Mouse (Mus musculus): ENCODE results near the gene Lypd6.

Lypd6 gene

DNA sequence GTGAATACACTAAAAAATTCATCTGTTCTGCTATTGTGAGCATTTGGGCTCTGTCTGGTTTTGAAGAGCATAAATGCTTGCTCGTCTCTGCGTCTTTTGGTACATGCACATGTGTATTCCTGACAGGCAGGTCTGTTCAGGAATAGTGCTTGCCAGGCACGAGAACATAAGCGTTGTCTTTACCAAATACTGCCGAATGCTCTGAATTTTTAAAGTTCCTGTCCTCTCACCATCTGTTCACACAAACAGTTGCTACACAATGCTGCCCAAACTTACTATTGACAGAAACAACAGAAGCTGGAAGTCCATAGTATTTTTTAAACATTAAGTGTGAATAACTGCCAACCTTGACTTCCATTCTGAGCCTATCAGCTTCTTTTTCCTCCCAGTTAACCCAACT lies 112.9 kb downstream of the Lypd6 start:
- DNase-seq, result no peak

GRCm38 (mm10) chr2:50180423-50180822 lies 114.2 kb downstream of the Lypd6 start:
- no peak for DNase-seq

DNA sequence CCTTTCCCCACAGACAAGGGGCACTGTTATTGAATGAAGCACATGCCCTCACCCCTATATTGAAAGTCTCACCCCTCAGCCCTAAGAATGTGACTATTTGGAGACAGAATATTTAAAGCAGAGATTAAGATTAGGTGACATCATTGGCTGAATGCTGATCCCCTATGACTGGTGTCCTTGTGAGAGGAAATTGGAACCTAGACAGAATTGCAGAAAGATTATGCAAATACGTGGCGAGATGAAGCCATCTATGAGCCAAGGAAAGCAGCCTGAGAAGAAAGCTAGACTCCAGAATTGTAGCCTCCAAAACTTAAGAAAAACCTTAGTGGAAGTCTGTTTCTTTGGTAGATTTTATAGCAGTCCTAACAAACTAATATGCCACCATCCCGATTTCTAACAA lies 115.1 kb downstream of the Lypd6 start:
- no peak for DNase-seq

DNA sequence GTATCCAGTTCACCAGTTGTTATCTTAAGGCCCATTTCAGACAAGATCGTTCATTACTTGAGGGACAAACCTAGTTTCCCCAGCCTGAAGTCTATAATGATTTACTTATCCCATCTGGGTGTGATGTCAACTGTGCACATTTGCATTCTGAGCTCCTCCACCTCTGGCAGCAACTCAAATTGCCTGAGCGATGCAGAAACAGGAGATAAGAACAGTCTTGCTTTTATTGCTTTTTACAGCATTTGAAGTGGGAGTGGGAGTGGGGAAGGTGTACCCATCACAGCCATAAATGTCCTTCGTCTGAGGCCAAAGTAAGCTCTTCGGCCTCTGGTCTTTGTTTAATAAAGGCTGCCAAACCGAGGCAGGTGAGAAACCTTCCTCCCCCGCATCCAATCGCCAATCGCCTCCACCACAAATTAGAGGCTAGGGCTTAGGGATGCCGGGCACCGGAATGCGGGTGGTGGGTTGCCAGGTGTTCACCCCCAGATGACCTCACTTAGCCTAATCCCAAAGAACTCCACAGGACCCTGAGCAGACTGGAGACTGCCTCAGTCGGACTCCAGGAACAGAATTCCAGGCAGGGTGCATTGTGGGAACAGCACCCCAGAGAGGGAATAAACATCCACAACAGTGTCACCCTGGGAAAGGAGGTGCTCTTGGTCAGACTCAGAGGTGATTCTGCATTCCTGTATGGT lies 120.6 kb downstream of the Lypd6 start:
- peak; percentile 23 for DNase-seq

GRCm38 (mm10) chr2:50188856-50189255 lies 122.6 kb downstream of the Lypd6 start:
- no peak for DNase-seq

GRCm38 (mm10) chr2:50196681-50197080 lies 130.5 kb downstream of the Lypd6 start:
- DNase-seq, result peak; percentile 44

- no peak for DNase-seq
Measured at GRCm38 (mm10) chr2:50197801-50198200, 131.6 kb downstream of the Lypd6 start.

DNA sequence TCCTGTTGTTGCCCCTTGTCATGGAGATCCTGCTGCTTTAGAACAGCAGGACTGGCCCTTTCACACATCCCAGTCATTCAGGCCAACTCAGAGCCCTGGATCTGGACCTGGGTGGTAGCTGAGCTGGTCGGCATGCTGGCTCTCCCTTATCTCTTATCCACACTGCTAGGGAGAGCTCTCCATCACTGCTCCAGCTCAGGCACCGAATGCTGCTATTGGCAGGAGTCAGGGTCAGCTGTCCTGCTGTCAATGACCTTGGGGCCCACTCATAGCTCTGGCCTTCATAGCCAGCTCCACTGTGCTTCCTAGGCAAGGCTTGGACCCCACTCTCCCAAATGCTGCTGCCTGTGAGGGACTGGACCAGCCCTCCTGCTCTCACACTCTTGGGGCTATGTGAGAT lies 134.3 kb downstream of the Lypd6 start:
- DNase-seq, result no peak

GRCm38 (mm10) chr2:50220574-50220973 lies 154.3 kb downstream of the Lypd6 start:
- no peak for DNase-seq

DNA sequence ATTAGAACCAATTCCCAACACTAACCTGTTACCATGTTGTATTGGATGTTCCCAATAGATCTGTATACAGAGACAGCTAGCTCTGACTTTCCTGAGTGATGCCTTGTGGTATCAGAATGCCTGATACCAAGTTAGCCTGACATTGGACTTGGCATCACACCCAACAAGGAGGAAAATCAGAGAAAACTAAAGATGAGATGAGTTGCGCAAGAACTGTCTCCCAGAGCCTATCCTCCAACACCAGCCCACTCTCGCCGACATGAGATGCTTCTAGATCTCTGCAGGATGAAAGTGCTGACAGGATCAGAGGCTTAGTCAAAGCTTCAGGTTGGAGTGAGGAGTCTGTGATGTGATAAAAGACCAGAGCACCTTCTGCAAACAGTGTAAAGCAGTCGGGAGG lies 158.8 kb downstream of the Lypd6 start:
- DNase-seq, result no peak

- DNase-seq, result no peak
Measured at GRCm38 (mm10) chr2:50233491-50233890, 167.3 kb downstream of the Lypd6 start.
